Mouse (Mus musculus) bone marrow, adult 2 months (tissue): ENCODE results near the gene BC025920. TPM values are rescaled to one million over a fixed set of nuclear protein-coding genes. Genes with fewer than 3 reads are reported as not detected.

Source experiments
- H3K27ac ChIP-seq: fragments of 200-500 bp; 2 replicates; pipeline ENCODE4 v1.5.1; 2012; ENCODE audit warnings: low read depth, mild to moderate bottlenecking, control low read depth, inconsistent platforms, low read length; ENCODE audit not compliant: control insufficient read depth, poor library complexity, insufficient read depth
- H3K4me1 ChIP-seq: fragments of 200-500 bp; 2 replicates; pipeline ENCODE4 v1.6.1; 2011; ENCODE audit warnings: low read length; ENCODE audit not compliant: control insufficient read depth, insufficient read depth
- H3K4me3 ChIP-seq: fragments of 200-500 bp; replicated peaks from 2 replicates; pipeline ENCODE3; 2011; ENCODE audit warnings: mild to moderate bottlenecking, low read depth, low read length, control low read depth; ENCODE audit not compliant: control insufficient read depth
- CTCF ChIP-seq: fragments of 200-500 bp; IDR thresholded peaks from 2 replicates; pipeline ENCODE4 v1.5.1; 2011; ENCODE audit warnings: low read length, control low read depth; ENCODE audit not compliant: control insufficient read depth, insufficient read depth
- POLR2A ChIP-seq: fragments of 200-500 bp; IDR thresholded peaks from 2 replicates; pipeline ENCODE4 v1.6.1; 2011; ENCODE audit warnings: low read depth, mild to moderate bottlenecking, control low read depth, low read length, borderline replicate concordance; ENCODE audit not compliant: control insufficient read depth
- WGBS: fragments of 180-500 bp; shearing (Covaris S2); methylation state at CpG from one replicate; pipeline ENCODE4 v1.1.7; 2018; 5-methylcytosine and 5-hydroxymethylcytosine counted together
- polyA plus RNA-seq: library from polyadenylated mRNA; stranded (reverse); fragments of >200 nt; gene quantifications from 2 replicates; pipeline ENCODE4 v1.2.4, GENCODE M21; 2011; ENCODE audit warnings: low replicate concordance; ENCODE audit not compliant: missing spikeins, insufficient read depth, insufficient read length

BC025920 gene
- polyA plus RNA-seq, 1 experiment: 6.6 TPM

GRCm38 (mm10) chr10:81596611-81597010 is 9.5 kb upstream of the BC025920 start:
- no peak overlapping the region for H3K4me3 ChIP-seq
- TF ChIP-seq CTCF (no peak), POLR2A (no peak)
- WGBS: 15% methylated on average over 10 of the region's 10 CpGs

GRCm38 (mm10) chr10:81597137-81597950 is 8.7 kb upstream of the BC025920 start:
- H3K4me3 ChIP-seq: peak overlapping the region; percentile 12
- no peak for TF ChIP-seq POLR2A
- no peak for TF ChIP-seq CTCF
- 3% methylated on average over 12 of the region's 12 CpGs for WGBS
- H3K4me1 ChIP-seq: peaks cover 9% of the 10 kb centered on the region
- no peak overlapping the region for H3K27ac ChIP-seq

More at GRCm38 (mm10) chr10:81596611-81597010, 9.5 kb upstream of the BC025920 start:
- Histone ChIP-seq H3K4me1 (peaks cover 7% of the 10 kb centered on the region), H3K27ac (no peak overlapping the region)

- TF ChIP-seq CTCF: no peak
- no peak for TF ChIP-seq POLR2A
- no peak overlapping the region for H3K4me3 ChIP-seq
- 52% methylated on average over 3 of the region's 3 CpGs for WGBS
- H3K27ac ChIP-seq: no peak overlapping the region
- peaks cover 10% of the 10 kb centered on the region for H3K4me1 ChIP-seq
Observed at GRCm38 (mm10) chr10:81598342-81598741, 7.7 kb upstream of the BC025920 start.

- H3K4me1 ChIP-seq: peaks cover 10% of the 10 kb centered on the region
- TF ChIP-seq POLR2A (no peak), CTCF (no peak)
- H3K4me3 ChIP-seq: no peak overlapping the region
- 59% methylated on average over 6 of the region's 6 CpGs for WGBS
- no peak overlapping the region for H3K27ac ChIP-seq
Observed at GRCm38 (mm10) chr10:81598871-81599270, 7.2 kb upstream of the BC025920 start.

- Histone ChIP-seq H3K4me1 (peaks cover 13% of the 10 kb centered on the region), H3K27ac (no peak overlapping the region), H3K4me3 (no peak overlapping the region)
- 55% methylated on average over 5 of the region's 5 CpGs for WGBS
- TF ChIP-seq POLR2A: no peak
Observed at GRCm38 (mm10) chr10:81599630-81600029, 6.4 kb upstream of the BC025920 start.

- TF ChIP-seq CTCF: no peak
- no peak for TF ChIP-seq POLR2A
- 44% methylated on average over 10 of the region's 10 CpGs for WGBS
- Histone ChIP-seq H3K4me1 (peaks cover 14% of the 10 kb centered on the region), H3K27ac (no peak overlapping the region), H3K4me3 (no peak overlapping the region)
Observed at GRCm38 (mm10) chr10:81600096-81600495, 6.0 kb upstream of the BC025920 start.

- H3K4me1 ChIP-seq: peaks cover 14% of the 10 kb centered on the region
- H3K27ac ChIP-seq: peak within 1 kb of the TSS; percentile 0; the same call in 1 of the 2 replicates
- H3K4me3 ChIP-seq: peak within 1 kb of the TSS; percentile 63
- WGBS: under 1% methylated on average over 28 of the region's 28 CpGs
- TF ChIP-seq CTCF (no peak), POLR2A (peak; percentile 45; the same call in 1 of the 2 replicates)
Observed at GRCm38 (mm10) chr10:81600738-81601203, 5.3 kb upstream of the BC025920 start, which contains the start of gene Tle6. Gene Tle6 (minus strand): TSS chr10:81601073.

GRCm38 (mm10) chr10:81601396-81601905 is 4.6 kb upstream of the BC025920 start:
- no peak for TF ChIP-seq CTCF
- no peak for TF ChIP-seq POLR2A
- H3K27ac ChIP-seq: no peak overlapping the region
- 28% methylated on average over 7 of the region's 7 CpGs for WGBS
- peaks cover 13% of the 10 kb centered on the region for H3K4me1 ChIP-seq
- H3K4me3 ChIP-seq: peak overlapping the region; percentile 63
